Mouse (Mus musculus) cerebellum, adult 9-10 months (tissue): ENCODE results near the gene Jmy.
"Not testable (repeated sequence)": the region's sequence is repeated elsewhere in the genome, so short reads cannot be mapped to it uniquely, and the experiment has no call there.

Experiments
- DNase-seq: peaks from one replicate; pipeline ENCODE4 v3.0.0; 2022

Gene Jmy

DNA sequence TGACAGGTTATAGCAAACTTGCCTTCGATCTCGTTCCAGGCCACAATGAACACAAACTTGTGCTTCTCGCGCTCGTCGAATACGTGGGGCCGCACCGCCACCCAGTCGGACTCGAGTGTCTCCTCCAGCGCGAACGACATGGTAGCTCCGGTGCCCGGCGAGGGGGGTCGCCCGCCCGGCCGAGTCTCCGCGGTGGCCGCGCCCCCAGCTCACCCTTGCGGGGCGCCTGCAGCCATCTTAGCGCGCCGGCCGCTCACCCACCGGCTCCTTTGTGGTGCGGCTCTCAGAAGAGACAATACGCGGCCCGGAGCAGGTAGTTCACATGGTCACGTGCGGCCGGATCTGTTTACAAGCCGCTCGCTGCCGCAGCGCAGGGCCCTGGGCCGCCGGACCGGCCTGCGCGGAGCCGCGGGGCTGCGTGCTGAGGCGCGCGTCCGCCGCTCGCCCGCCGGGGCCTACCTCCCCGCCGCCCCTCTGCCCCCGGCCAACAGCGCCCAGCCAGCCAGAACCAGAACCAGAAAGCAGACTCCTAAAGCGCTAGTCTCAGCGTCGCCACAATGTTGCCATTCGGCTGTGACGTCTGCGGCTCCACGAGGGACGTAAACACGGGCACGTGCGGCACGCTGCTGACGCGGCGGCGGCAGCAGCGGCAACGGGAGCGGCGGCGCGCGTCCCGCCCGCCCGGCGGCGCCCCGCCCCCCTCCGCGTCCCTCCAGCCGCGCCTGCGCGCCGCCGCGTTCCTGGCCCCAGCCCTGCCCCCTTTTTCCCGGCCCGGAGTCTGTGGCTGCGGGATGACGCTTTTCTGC is at the start of gene Jmy:
Jmy (minus strand) TSS at position 642 of the 806 bp plus-strand sequence.
- DNase-seq = peak; percentile 85

DNA sequence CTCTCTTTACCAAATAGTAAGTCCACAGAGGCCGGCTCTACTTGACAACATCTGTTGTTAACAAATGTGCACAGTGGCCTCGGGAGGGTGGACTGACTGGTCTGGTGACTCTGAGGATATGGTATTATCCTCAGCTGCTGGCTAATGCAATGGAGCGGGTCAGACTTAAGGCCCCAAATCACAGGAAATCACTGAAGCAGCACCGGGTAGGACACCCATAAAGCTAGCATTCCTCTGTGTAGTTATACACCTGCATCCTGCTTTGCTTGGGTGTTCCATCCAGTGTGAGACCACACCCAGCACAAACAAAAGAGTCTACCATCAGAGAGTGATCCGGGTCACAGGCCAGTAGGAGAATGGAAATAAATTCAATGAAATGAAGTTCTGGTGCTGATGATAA is 48.0 kb upstream of the Jmy start:
- DNase-seq = no peak

DNA sequence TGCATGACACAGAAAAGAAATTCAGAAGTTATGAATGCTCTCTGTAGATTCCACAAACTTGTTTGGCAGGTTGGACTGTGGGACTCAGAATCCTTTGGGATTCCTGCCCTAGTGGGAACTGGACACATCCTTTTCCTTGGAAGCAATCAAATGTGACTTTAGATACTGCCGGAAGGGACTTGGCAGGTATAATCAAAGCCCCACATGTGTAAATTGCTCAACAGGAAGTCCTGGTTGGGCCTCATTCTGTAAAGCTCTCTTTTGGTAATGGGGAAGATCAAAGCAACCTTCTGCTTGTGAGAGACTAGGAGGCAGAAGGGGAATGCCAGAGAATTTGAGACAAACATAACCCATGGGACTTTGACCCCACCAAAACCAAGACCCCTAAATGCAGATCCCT is 46.4 kb upstream of the Jmy start:
- no peak for DNase-seq

DNA sequence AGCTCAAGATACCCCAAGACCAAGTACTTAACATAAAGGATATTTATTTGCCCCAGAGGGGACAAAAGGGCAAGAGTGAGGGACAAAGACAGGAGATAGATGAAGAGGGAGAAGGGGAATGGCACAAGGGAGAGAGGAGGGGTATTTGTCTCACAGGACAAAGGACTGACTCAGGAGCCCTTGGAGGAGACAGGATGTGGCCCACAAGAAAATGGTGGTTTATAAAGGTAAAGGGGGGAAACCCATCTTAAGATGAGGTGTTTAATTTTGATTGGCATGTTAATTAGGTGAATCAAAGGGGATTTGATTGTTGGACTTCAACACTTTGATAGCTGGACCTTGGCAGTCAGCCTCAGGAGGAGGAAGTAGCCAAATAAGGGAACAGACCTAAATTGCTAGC is 44.7 kb upstream of the Jmy start:
- DNase-seq = no peak

DNA sequence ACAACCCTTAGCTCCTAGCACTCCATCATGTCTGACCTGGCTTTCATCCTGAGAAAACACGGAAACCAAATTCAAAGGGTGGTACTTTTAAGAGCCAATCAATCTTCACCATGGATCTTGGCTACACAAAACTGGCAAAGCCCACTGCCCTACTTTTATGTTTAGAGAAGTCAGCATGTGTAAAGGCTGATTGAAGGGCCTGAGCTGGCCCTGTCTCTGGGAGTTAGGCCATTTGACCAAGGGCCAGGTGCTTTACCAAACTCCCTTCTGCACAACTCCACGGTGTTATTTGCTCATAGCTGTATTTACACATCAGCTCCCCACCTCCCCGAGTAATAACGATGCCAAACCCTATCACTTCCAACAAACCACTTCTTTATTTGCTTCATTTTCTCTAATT is 39.7 kb upstream of the Jmy start:
- no peak for DNase-seq

DNA sequence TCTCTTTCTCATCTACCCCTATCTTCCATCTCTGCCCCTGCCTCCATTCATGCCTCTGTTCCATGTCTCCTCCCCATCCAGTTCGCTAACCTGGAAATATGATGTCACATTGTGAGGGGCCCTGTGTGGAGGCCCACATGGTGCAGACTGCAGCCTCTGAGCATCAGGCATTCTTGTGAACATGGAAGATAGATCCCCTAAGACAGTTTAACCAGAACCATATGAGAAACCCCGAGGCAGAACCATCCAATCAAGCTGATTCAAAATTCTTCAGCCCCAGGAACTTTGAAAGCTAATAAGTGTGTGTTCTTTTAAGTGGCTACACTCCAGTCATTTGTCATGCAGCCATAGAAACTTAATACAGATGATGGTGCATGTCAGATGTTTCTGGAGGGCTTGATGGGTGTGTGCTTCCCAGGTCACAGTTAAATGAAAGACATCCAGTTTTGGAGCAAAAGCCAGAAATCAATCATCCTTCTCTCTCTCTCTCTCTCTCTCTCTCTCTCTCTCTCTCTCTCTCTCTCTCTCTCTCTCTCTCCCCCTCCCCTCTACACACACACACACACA is 19.2 kb upstream of the Jmy start:
- no peak for DNase-seq

DNA sequence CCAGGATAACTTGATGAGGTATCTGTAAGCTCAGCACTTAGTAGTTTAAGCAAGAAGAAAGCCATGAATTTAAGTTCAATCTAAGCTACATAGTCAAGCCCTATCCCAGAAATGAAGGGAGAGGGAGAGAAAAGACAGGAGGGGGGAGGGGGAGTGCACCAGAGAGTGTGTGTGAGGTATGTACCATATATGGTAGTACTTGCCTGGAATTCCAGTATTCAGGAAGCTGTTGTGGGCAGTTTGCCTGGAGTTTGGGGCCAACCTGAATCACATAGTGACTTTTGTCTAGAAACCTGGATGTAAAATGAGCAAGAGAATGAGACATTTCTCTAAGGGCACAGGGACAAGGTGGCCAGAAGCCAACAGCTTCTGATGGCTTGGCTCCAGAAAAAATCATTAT is 17.6 kb upstream of the Jmy start:
- no peak for DNase-seq

DNA sequence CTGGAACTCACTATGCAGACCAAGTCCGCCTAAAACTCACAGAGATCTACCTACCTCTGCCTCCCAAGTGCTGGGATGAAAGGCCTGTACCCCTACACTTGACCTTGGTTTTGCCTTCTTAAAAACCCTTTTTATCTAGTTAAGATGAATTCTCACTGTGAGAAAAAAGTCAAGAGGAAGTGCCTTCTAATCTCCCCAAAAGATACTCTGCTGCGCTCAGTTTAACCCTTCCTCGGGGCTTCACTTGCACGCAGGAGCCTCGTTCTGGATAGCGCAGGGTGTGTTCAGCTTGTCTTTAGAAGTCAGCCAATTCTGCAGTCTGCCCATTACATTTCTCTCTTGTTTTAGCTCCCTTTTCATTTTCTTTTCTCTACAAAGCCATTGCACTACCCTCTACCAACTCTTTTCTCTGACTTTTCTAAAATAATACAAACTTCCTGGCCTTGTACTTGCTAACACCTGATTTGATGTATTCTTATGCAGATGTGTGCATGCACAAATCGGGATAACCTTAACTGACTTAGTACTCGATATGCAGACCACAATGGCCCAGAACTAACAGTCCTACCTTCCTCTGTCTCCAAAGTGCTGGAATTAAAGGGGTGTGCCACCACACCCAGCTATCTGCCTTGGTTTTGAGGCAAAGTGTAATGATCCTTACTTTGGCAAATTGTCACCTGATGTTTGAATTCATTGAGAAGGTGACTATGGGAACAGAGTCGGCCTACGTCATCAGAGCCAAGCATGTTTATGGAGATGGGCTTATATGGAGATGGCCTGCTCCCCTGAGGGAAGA is 14.6 kb upstream of the Jmy start:
- DNase-seq = no peak

DNA sequence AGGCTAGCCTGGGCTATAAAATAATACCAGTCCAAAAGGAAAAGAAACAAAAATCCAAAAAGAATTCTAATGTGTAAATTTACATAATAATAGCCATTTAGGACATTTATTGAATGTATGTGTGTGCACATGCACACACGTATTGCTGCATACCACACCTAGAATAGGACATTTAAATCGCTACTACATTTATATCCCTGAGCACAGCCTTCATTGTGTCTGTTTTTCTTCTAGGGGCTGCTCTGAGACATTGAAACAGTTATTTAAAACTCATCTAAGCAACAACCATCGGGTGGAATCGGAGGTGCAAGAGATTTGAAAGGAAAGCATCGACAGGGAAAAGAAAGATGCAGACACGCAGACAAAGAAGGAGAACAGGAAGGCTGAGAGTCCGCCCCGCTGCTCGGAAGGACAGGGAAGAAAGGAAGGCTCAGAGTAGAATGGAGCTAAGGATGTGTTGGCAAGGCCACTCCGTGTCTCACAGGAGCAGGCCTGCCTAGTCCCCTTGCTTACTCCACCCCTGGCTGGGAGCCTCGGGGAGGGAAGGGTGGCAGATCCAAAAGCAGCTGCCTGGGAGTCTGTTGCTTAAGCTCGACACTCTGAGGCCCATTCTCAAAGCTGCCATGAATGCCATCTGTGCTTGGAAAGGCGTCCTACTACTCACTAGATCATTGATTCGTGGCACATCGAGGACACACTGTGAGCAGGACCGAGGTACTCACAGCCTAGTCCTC is 11.0 kb upstream of the Jmy start:
- no peak for DNase-seq

DNA sequence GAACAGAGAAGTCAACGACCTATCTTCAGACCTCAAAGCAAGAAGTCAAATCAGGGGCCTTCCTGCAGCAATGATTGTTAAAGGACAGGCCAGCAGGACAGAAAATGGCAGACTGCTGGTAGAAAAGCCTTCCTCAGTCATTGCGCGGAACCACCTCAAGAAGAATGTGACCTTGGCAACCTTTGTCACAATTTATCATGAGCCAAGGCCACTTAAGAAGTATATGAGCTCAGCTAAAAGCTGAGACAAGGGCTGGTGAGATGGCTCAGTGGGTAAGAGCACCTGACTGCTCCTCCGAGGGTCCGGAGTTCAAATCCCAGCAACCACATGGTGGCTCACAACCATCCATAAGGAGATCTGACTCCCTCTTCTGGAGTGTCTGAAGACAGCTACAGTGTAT is 7.3 kb upstream of the Jmy start:
- DNase-seq = not testable (repeated sequence)

DNA sequence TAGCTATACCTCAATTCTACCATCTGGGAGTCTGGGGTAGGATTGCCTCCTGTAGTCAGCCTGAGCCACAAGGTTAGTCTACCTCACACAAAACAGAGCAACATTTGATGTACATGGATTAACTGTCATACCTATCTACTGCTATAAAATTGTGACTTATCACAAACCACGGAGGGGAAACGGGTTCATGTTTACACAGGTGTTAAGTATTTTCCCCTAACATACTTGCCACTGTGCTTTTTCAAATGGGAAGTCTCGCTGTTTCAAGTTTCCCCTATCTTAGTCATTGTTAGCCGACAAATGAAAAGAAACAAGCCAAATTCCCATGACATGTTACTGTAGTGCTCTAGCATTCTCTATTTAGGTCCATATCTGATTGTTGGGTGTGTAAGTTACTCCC is 2.1 kb upstream of the Jmy start:
- no peak for DNase-seq

DNA sequence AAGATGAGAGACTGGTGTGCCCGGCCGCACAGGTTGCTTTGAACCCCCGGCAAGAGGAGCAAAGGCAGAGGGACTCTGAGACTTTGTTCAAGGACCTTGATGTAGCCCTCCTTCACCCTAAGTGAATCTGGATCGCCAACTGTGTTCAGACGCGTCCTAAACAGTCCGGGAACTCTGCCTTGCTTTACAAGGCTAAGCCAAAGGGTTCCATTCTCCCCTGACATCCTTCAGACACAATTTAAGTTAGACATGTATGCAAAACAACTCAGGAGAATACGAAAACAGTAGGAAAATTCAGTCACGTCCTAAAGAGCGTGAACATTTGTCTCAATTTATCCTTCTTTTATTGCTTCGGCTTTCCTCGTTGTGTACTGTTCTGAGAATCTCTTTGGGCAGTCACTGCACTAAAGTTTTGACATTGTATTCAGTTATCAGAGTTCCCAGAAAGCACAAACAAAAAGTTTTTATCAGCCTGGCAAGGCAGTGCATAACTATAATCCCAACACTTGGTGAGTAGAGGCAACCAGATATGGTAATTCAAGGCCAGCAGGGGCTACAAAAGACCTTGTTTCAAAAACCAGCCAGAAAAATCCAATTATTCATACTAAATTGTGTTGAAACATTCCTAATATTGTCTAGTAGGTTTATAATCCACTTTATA is 495 bp upstream of the Jmy start:
- no peak for DNase-seq

DNA sequence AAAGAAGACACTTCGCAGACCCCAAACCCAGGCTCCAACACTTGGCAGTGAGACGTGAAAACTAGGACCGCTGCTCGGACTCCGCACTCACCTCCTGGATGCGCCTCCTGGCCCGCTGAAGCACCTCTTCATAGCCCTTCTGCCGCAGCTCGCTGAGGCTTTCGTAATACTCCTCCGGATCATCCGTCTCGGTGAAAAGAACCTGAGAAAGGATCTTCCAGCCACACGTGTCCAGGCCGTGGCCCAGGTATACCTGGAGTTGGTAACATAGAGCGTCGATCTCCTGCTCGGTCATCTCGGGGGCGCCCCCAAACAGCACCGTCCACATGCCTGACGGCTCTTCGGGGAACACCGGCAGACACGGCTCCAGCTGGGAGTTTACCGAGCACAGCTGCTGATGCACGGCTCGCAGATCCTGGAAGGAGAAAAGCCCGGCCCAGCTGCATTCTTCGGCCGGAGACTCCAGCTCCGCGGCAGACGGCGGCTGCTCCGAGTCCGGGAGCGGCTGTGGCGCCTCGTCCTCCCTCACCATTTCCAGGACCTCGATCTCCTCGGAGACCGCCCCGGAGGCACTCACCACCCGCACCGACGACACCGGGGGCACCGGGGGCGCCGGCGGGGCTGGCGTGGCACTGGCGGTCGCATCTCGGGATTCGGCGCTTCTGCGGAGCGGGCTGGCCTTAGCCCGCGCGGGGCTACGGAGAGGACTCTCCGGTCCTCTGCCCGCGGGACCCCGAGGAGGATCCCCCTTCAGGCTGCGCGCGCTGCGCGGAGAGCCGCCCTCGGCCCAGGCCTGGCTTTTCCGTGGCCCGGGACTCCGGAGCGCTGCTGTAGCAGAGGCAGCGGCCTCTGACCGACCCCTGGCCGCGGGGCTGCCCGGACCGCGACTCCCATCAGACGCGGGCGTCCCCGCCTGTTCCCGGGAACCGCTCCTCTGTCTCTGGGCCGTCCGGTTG is 1.1 kb downstream of the Jmy start:
- DNase-seq = peak; percentile 26

DNA sequence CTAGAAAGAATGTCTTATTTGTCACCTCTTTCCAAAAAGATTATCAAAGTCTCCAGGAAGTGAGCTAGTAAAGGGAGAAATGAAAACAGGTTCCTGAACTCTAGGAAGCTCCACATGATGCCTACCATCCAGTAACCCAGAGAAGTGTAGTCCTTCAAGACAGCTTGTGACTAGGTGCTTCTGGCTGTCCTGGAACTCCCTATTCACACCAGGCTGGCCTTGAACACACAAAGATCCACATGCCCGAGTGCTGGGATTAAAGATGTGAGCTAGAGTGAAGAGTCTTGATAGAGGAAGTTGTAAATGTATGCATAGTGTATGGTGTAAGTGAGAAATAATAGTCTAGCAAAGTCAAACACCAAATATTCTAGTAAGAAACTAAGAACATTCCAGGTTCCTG is 2.6 kb downstream of the Jmy start:
- DNase-seq = no peak

DNA sequence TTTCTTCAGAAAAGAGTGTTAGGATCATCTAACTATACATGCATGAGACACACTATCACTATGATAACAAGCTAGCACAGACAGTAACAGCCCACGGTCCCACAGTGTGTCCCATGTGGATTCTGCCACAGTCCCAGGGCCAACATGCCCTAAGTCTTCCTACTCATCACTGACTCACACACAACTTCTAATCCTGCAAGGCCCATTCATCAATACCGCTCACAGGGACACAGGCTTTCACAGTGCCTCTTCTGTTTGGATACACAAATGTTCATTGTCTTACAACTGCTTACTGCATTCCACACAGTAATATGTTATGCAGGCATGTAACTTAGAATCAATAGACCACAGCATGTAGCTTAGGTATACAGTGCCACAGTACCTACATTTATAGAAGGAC is 11.1 kb downstream of the Jmy start:
- no peak for DNase-seq

DNA sequence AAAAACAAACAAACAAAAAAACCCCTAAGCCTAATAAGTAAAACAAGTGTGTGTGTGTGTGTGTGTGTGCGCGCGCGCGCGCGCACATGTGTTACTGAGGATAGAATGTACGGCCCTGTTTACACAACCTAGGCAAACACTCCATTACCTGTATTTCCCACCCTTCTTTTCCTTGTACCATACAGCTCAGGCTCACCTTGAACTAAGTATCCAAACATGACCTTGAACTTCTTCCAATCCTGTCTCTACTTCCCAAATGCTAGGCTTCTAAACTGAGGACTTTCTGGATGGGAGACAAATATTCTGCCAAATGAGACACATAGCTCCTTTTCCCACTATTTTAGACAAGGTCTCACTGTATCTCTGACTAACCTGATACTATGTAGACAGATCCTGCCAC is 11.9 kb downstream of the Jmy start:
- no peak for DNase-seq

DNA sequence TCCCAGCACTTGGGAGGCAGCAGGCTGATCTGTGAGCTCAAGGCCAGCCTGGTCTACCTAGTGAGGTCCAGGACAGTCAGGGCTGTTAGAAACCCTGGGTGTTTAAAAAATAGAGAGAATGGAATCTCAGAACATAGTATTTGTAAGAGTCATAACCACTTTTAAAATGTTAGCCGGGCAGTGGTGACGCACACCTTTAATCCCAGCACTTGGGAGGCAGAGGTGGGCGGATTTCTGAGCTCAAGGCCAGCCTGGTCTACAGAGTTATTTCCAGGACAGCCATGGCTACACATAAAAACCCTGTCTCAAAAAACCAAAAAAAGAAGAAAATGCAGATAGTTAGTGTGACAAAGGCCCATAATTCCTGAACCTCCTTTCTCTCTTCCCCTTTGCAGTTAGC is 15.3 kb downstream of the Jmy start:
- DNase-seq = no peak

DNA sequence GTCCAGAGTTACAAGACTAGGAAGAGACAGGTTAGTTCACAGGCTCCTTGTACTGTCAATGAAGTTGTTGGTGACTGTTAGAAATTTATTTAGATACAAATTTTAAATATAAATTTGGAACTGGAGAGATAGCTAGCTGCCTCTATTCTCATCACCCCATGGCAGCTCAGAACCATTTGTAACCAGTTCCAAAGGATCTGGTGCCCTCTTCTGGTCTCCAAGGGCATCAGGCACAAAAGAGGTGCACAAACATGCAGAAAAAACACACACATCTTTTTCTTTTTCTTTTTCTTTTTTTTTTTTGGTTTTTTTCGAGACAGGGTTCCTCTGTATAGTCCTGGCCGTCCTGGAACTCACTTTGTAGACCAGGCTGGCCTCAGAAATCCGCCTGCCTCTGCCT is 18.5 kb downstream of the Jmy start:
- no peak for DNase-seq

DNA sequence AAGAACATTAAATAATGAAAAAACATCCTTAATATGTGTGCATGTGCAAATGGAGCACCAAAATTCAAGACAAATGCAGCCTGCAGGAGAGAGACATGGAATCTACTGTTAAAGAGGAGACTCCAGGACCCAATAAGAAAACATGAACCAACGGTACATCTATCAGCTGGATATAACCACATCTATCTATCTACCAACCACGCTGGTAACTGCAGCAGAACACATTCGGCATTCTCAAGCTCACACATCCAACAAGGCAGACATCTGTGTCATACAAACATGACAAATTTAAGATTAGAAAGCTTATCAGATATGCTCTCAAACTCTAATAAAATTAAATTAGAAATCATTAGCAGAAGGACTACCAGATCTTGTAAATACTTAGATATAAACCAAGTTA is 21.3 kb downstream of the Jmy start:
- DNase-seq = no peak

DNA sequence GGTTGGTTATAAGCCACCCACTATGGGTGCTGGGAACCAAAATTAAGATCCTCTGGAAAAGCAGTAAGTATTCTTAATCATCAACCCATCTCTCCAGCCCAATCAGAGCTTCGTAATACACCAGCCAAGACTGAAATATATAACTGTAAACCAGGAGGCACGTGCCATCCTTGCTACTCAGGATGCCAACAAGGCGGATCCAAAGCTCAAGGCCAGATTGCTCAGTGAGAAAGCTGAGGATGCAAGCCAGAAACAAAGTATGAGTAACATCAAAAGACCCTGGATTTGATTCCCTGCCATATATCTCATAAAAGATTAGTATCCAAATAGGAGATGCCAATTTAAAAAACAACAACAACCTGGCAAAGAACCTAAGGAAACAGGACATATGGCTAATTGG is 31.3 kb downstream of the Jmy start:
- no peak for DNase-seq

DNA sequence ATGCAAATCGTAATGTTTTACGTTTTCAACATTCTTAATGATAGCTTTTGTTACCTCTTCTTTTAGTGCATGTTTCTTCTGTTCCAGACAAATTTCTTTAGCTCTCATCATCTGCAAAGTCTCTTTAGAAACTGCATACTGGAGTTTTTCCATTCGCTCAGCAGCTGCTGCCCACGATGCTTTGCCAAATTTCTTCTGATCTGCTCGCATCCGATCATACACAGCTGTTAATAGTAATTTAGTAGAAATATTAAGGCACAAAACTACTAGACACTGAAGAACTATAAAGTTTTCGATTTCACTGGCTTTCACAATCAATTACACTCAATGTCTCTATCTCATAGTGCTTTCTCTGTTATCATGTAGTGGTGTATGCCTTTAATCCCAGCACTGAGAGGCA is 40.0 kb downstream of the Jmy start:
- DNase-seq = no peak

DNA sequence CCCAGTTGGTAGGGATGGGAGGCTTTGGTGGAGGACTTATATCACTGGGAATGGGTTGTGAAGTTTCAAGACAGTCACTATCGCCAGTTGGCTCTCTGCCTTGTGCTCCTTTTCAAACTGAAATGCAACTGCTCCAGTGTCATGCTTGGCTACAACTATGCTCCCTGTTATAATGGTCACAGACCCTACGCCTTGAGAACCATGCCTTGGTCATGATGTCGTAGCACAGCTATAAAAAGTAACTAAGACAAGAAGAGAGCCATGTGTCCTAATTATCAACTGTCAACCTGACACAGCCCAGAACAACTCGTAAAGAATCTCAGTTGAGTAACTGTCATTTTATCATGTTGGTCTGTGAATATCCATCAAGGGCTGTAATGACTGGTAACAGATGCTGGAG is 41.0 kb downstream of the Jmy start:
- no peak for DNase-seq
